Mouse (Mus musculus) C3H10T1/2 (cell line): ENCODE data around the gene Zbtb34. TPM values are rescaled to one million over a fixed set of nuclear protein-coding genes. Genes with fewer than 3 reads are reported as not detected.

Experiments used
- polyA plus RNA-seq, 2 experiments: library from polyadenylated mRNA; unstranded; fragments of >200 nt; fragmentation: generic; extraction: Trizol; gene quantifications; one replicate each; pipeline ENCODE4 v1.2.1; 2012; ENCODE audit warnings: missing spikeins in 2 of 2

Gene Zbtb34
- 1 to 10 TPM in 1 of 2 experiments, under 1 TPM in 1; 0.13 to 2.1 TPM for polyA plus RNA-seq

DNA sequence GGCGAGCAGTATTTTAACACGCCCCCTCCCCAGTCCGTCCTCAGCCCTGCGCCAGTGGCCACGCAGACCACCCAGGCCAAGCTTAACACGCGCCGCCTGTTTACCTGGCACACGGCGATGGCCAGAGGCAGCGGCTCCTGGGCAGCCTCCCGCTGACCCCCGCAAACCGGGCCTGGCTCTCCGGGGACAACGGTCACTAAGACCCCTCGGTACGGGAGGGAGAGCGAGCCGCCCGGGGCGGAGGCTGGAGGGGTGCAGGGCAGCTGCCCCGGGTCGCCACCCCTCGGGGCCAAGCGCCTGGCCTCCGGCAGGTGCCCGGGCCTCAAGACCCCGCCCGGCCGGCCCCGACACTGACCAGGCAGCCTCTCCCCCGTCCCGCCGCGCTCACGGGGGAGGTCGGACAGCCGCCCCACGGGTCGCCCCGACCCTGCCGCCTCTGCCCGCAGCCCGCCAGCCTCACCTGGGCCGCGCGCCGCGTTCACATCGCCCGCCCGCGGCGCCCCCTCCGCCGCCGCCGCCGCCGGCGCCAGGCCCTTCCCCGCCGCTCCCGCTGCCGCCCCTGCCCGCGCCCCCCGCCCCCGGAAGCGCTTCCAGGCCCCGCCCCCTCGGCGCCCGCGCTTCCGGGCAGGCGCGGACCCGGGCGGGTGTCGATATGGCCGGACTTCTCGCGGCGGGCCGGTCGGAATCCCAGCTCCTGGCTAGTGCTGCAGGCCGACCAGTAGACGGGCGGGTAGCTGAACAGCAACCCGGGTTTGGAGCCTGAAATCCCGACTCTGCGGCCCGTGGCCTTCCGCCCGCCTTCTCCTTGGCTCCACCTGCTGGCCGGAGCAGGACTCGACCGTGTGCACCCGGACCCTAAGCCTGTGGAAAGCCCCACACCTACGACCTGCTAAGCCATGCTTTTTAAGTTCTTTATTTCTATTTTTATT is at the start of gene Zbtb34:
Gene Zbtb34 (minus strand): TSS at position 554 of the 929 bp plus-strand sequence.

DNA sequence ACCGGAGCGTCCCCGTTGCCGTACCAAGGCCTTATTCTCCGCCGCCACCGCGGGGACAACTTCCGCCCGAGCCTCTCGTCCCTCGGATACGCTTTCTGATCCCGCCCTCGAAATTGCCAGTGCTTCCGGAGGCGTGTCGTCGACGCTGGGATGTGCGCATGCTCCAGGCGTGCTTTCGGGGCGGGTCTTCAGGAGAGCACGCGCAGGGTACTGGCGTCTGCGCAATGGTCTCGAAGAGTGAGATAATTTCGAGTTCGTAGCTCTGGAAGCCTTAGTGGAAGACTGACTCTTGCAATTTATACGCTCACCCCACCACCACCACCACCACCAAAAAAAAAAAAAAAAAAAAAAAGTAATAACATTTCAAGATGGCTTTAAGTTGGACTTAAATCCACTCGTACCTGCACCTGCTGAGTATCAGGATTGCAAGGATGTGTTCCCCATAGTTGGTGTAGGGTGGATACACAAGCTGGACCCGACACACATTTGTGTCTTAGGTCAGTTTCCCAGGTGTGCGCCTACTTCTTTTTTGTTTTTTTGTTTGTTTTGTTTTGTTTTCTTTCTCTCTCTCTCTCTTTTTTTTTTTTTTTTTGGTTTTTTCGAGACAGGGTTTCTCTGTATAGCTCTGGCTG is 37.5 kb upstream of the Zbtb34 start, which contains the start of gene Zbtb43:
Gene Zbtb43 (minus strand): TSS at position 94 of the 632 bp plus-strand sequence.

GRCm38 (mm10) chr2:33370777-33371647 is 60.1 kb downstream of the Zbtb34 start, which contains the start of gene Ralgps1:
Gene Ralgps1, minus strand, starts transcription at chr2:33371486.

Other genes with a start within 250 kb of the Zbtb34 start
- 10 to 100 TPM; 61.5 to 63.9 TPM for gene Angptl2, start 215.3 kb downstream of the Zbtb34 start, polyA plus RNA-seq
- gene Ralgps1, start 59.8 kb downstream of the Zbtb34 start, polyA plus RNA-seq, result under 1 TPM; 0.22 to 0.59 TPM
- gene Zbtb43, start 37.2 kb upstream of the Zbtb34 start, polyA plus RNA-seq, result 1 to 10 TPM in 1 of 2 experiments, under 1 TPM in 1; 0.39 to 4.8 TPM
- gene Lmx1b, start 209.2 kb upstream of the Zbtb34 start, polyA plus RNA-seq, result not detected